17 mouse cellular contexts compared by ENCODE assay signal in the genomic region with DNA sequence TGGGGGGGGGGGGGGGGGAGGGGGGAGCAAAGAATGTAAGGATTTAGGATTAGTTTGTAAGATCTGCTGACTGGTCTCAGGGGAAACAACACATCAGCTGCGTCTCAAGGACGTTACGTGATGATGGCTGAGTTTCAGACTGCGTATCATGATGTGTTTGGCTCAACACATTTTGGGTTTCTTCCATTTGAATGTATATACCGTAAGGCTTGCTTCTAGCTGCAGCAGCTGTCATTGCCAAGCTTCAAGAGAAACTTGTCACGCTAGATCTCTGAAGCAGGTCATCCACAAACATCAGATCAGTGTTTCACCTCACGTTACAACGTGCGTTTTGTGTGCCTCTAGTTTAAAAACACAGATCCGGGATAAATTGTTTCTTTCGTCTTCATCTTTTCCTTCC.
"Had no signal": no experiment of that assay in that cellular context is flagged by ENCODE, and none has a peak within 500 bp of the region (broad histone marks: within the 10 kb centered on the region; RNA-seq: fewer than 3 reads in every experiment).

No protein-coding gene starts in this region.

- H3K9me3 ChIP-seq: liver, embryonic 13.5 days; lung, embryonic 15.5 days had no signal

- H3K27me3 ChIP-seq: liver, embryonic 13.5 days; lung, embryonic 15.5 days had no signal

- H3K36me3 ChIP-seq: liver, embryonic 13.5 days; lung, embryonic 15.5 days had no signal

- H3K4me3 ChIP-seq: liver, embryonic 13.5 days; lung, embryonic 15.5 days had no signal

- H3K4me1 ChIP-seq: liver, embryonic 13.5 days; lung, embryonic 15.5 days had no signal

- DNase-seq: kidney, adult 18-20 months; kidney, adult 9 months; kidney, postnatal 14 days; kidney, postnatal 4 days; liver, embryonic 13.5 days; lung, postnatal 14 days; midbrain, embryonic 14.5 days; right cerebral cortex, adult 18-20 months; right cerebral cortex, postnatal 14 days; right cerebral cortex, postnatal 4 days; thymus, adult 2 months; thymus, postnatal 14 days; thymus, postnatal 4 days had no signal

- H3K9ac ChIP-seq: liver, embryonic 13.5 days; lung, embryonic 15.5 days had no signal

- H3K27ac ChIP-seq: liver, embryonic 13.5 days; lung, embryonic 15.5 days; macrophage; stomach, postnatal 0 days had no signal

- H3K4me2 ChIP-seq: liver, embryonic 13.5 days; lung, embryonic 15.5 days had no signal

- ATAC-seq: intestine, embryonic 16.5 days had no signal
